Mouse (Mus musculus) stomach, embryonic 14.5 days (tissue): ENCODE data around the gene Gm38431. TPM values are rescaled to one million over a fixed set of nuclear protein-coding genes. Genes with fewer than 3 reads are reported as not detected.

Source experiments
- ATAC-seq: fragments of 200-750 bp; cut with Nextera tagmentation; 2 replicates; pipeline ENCODE4 v1.8.0; 2017; ENCODE audit warnings: low read depth, moderate TSS enrichment; ENCODE audit not compliant: insufficient number of reproducible peaks, insufficient read depth, low FRiP score
- H3K27ac ChIP-seq: fragments of 300-500 bp; sonication (generic); 2 replicates; pipeline ENCODE4 v1.5.1; 2014; ENCODE audit warnings: mild to moderate bottlenecking, low read length, moderate library complexity, mixed read lengths
- H3K27me3 ChIP-seq: fragments of 300-500 bp; sonication (generic); 2 replicates; pipeline ENCODE4 v1.6.1; 2014; ENCODE audit warnings: low read length, control low read depth, mixed read lengths; ENCODE audit not compliant: control insufficient read depth, insufficient read depth
- H3K36me3 ChIP-seq: fragments of 300-500 bp; sonication (generic); 2 replicates; pipeline ENCODE4 v1.6.1; 2014; ENCODE audit warnings: mild to moderate bottlenecking, control low read depth, low read length, moderate library complexity, mixed read lengths; ENCODE audit not compliant: control insufficient read depth, insufficient read depth
- H3K4me1 ChIP-seq: fragments of 300-500 bp; sonication (generic); 2 replicates; pipeline ENCODE4 v1.6.1; 2014; ENCODE audit warnings: low read length, control low read depth, mixed read lengths; ENCODE audit not compliant: control insufficient read depth, insufficient read depth
- H3K4me2 ChIP-seq: fragments of 300-500 bp; sonication (generic); replicated peaks from 2 replicates; pipeline ENCODE4 v1.6.1; 2014; ENCODE audit warnings: low read depth, low read length, control low read depth
- H3K4me3 ChIP-seq: fragments of 300-500 bp; sonication (generic); 2 replicates; pipeline ENCODE4 v1.5.1; 2014; ENCODE audit warnings: low read depth, low read length, control low read depth
- H3K9ac ChIP-seq: fragments of 300-500 bp; sonication (generic); replicated peaks from 2 replicates; pipeline ENCODE4 v1.6.1; 2014; ENCODE audit warnings: low read depth, mild to moderate bottlenecking, control low read depth, low read length, moderate library complexity, mixed read lengths
- H3K9me3 ChIP-seq: fragments of 300-500 bp; sonication (generic); 2 replicates; pipeline ENCODE4 v1.6.1; 2016; ENCODE audit warnings: low read depth, low read length, control low read depth; ENCODE audit not compliant: control insufficient read depth
- whole genome bisulfite sequencing: fragments of 180-500 bp; shearing (Covaris S2); extraction: QIAGEN DNeasy Blood & Tissue Kit; methylation state at CpG from one replicate; pipeline ENCODE4 v1.1.7; 2014; 5-methylcytosine and 5-hydroxymethylcytosine counted together
- polyA plus RNA-seq: library from polyadenylated mRNA; unstranded; fragments of >200 nt; fragmentation: Nextera tagmentation; extraction: Ambion mirVana; gene quantifications from 2 replicates; pipeline ENCODE4 v1.2.1, GENCODE M21; 2014

Gene Gm38431
- polyA plus RNA-seq: 2.0 and 2.3 TPM in 2 replicates

- Histone ChIP-seq H3K27me3 (no peaks in the 10 kb centered on the region), H3K9me3 (no peaks in the 10 kb centered on the region), H3K9ac (peak within 1 kb of the TSS; percentile 71), H3K4me1 (peaks cover 9% of the 10 kb centered on the region), H3K36me3 (peaks cover 28% of the 10 kb centered on the region), H3K27ac (peak within 1 kb of the TSS; percentile 89), H3K4me2 (peak within 1 kb of the TSS; percentile 88), H3K4me3 (peak within 1 kb of the TSS; percentile 71)
- WGBS: under 1% methylated on average over 54 of the region's 54 CpGs
- ATAC-seq: peak; percentile 99
These were observed at the start of gene Gm38431, which contains the start of gene Raver1 for GRCm38 (mm10) chr9:21091707-21092320. TSS of gene Gm38431 (minus strand) at chr9:21091997. TSS of gene Raver1 (minus strand) at chr9:21092008.

- ATAC-seq: no peak
- WGBS: 68% methylated on average over 4 of the region's 4 CpGs
- no peaks in the 10 kb centered on the region for H3K4me1 ChIP-seq
- no peak overlapping the region for H3K9ac ChIP-seq
- H3K36me3 ChIP-seq: peaks cover 54% of the 10 kb centered on the region
- no peak overlapping the region for H3K4me3 ChIP-seq
- H3K27me3 ChIP-seq: no peaks in the 10 kb centered on the region
- H3K4me2 ChIP-seq: no peak overlapping the region
- H3K9me3 ChIP-seq: no peaks in the 10 kb centered on the region
- H3K27ac ChIP-seq: no peak overlapping the region
These were observed 46.6 kb upstream of the Gm38431 start for GRCm38 (mm10) chr9:21138386-21138785.

- no peak for ATAC-seq
These were observed 45.4 kb upstream of the Gm38431 start for GRCm38 (mm10) chr9:21137229-21137628.

GRCm38 (mm10) chr9:21136401-21136800 is 44.6 kb upstream of the Gm38431 start:
- Histone ChIP-seq H3K27me3 (no peaks in the 10 kb centered on the region), H3K27ac (no peak overlapping the region), H3K4me2 (no peak overlapping the region), H3K4me3 (no peak overlapping the region), H3K9me3 (no peaks in the 10 kb centered on the region), H3K9ac (no peak overlapping the region), H3K36me3 (peaks cover 35% of the 10 kb centered on the region), H3K4me1 (no peaks in the 10 kb centered on the region)
- 77% methylated on average over 6 of the region's 6 CpGs for WGBS
- no peak for ATAC-seq

More at GRCm38 (mm10) chr9:21137229-21137628, 45.4 kb upstream of the Gm38431 start:
- Histone ChIP-seq H3K9me3 (no peaks in the 10 kb centered on the region), H3K4me1 (no peaks in the 10 kb centered on the region), H3K27ac (no peak overlapping the region), H3K4me3 (no peak overlapping the region), H3K27me3 (no peaks in the 10 kb centered on the region), H3K4me2 (no peak overlapping the region), H3K36me3 (peaks cover 43% of the 10 kb centered on the region), H3K9ac (no peak overlapping the region)
- 54% methylated on average over 3 of the region's 3 CpGs for WGBS

GRCm38 (mm10) chr9:21135941-21136381 is 44.2 kb upstream of the Gm38431 start:
- Histone ChIP-seq H3K9me3 (no peaks in the 10 kb centered on the region), H3K4me1 (no peaks in the 10 kb centered on the region), H3K36me3 (peaks cover 30% of the 10 kb centered on the region), H3K9ac (no peak overlapping the region), H3K4me3 (no peak overlapping the region), H3K27me3 (no peaks in the 10 kb centered on the region), H3K27ac (no peak overlapping the region), H3K4me2 (no peak overlapping the region)
- ATAC-seq: no peak
- WGBS: 47% methylated on average over 1 of the region's 1 CpGs

- Histone ChIP-seq H3K4me1 (peaks cover 2% of the 10 kb centered on the region; the same call in 1 of the 2 replicates), H3K27ac (no peak overlapping the region), H3K4me3 (no peak overlapping the region), H3K4me2 (no peak overlapping the region), H3K36me3 (peaks cover 25% of the 10 kb centered on the region), H3K27me3 (no peaks in the 10 kb centered on the region), H3K9ac (no peak overlapping the region), H3K9me3 (no peaks in the 10 kb centered on the region)
- no peak for ATAC-seq
- WGBS: 75% methylated on average over 4 of the region's 4 CpGs
These were observed 43.6 kb upstream of the Gm38431 start for GRCm38 (mm10) chr9:21135329-21135890.

- Histone ChIP-seq H3K36me3 (peaks cover 19% of the 10 kb centered on the region), H3K4me1 (peaks cover 5% of the 10 kb centered on the region; the same call in 1 of the 2 replicates), H3K4me2 (no peak overlapping the region), H3K9me3 (no peaks in the 10 kb centered on the region), H3K27me3 (no peaks in the 10 kb centered on the region), H3K27ac (no peak overlapping the region), H3K9ac (no peak overlapping the region), H3K4me3 (no peak overlapping the region)
- no peak for ATAC-seq
- 77% methylated on average over 9 of the region's 9 CpGs for WGBS
These were observed 43.0 kb upstream of the Gm38431 start for GRCm38 (mm10) chr9:21134595-21135328.

GRCm38 (mm10) chr9:21133064-21133707 is 41.4 kb upstream of the Gm38431 start:
- H3K4me1 ChIP-seq: peaks cover 5% of the 10 kb centered on the region; the same call in 1 of the 2 replicates
- H3K4me2 ChIP-seq: no peak overlapping the region
- H3K27me3 ChIP-seq: no peaks in the 10 kb centered on the region
- H3K9ac ChIP-seq: no peak overlapping the region
- ATAC-seq: no peak
- 79% methylated on average over 9 of the region's 9 CpGs for WGBS
- H3K4me3 ChIP-seq: no peak overlapping the region
- H3K9me3 ChIP-seq: no peaks in the 10 kb centered on the region
- peaks cover 8% of the 10 kb centered on the region; the same call in 1 of the 2 replicates for H3K36me3 ChIP-seq
- no peak overlapping the region for H3K27ac ChIP-seq
